Mouse (Mus musculus) thymus, adult 2 months (tissue): Measurements from ENCODE around the gene Stpg4.

Experiments
- CTCF ChIP-seq: fragments of 200-500 bp; IDR thresholded peaks from 2 replicates; pipeline ENCODE4 v1.5.1; 2012; ENCODE audit warnings: mild to moderate bottlenecking, control low read depth, low read length, moderate library complexity, borderline replicate concordance; ENCODE audit not compliant: control insufficient read depth, poor library complexity, insufficient read depth; ENCODE audit errors: extremely low read depth
- POLR2A ChIP-seq: fragments of 200-500 bp; IDR thresholded peaks from 2 replicates; pipeline ENCODE4 v1.6.1; 2012; ENCODE audit warnings: mild to moderate bottlenecking, low read length, control low read depth, moderate library complexity; ENCODE audit not compliant: control insufficient read depth, poor library complexity, insufficient read depth; ENCODE audit errors: extremely low read depth

DNA sequence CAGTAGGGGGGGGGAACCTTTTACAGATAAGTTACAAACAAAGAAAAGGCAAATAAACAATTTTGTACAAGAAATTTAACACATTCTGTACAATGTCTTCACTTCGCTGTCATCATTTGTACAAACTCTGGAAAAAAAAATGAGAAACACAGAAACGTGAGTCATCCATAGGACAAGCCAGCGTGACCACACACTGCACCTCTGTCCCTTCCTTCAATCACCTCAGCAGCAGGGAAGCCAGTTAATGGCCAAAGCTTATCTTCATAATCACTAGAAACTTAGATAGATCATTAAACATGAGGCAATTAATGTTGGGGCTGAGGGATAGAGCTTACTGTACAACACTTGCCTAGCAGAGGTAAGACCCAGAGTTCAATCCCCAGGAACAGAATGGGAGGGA lies 6.4 kb upstream of the Stpg4 start:
- TF ChIP-seq CTCF (no peak), POLR2A (no peak)
